Comparison of ENCODE assay signal across 9 mouse cellular contexts in the genomic region with DNA sequence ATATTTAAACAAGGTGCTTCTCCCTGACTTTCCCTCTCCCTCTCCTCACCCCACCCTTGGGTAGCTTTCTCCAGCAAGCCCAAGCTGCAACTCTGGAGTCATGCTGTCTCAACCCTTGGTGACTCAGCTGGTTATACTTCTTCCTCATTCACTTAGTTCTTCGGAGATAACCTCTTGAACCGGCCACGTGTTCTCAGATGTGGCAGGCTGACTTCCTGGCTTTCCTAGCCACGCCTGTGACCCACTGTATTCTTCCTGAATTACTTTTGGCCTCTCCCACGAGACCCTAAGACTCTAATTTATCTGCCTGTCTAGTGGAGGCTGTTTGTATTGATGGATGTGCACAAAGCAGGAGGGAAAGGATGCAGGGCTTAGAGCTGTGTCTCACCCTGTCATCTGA. TPM values are rescaled to one million over a fixed set of nuclear protein-coding genes. Genes with fewer than 3 reads are reported as not detected.
A peak's percentile ranks its signal among the peaks of the same experiment; 100 is the strongest.
DNase-seq lines count a peak whose midpoint lies in the region; ATAC-seq and TF ChIP-seq lines count a peak whose summit lies in the region.
"Had no signal": no experiment of that assay in that cellular context is flagged by ENCODE, and none has a peak within 500 bp of the region (broad histone marks: within the 10 kb centered on the region; RNA-seq: fewer than 3 reads in every experiment).

No protein-coding gene starts in this region.

- no peaks in the 10 kb centered on the region for H3K36me3 ChIP-seq in CH12.LX (replicated peaks in 1 of 2; ENCODE audit: control insufficient read depth in 1 of 2, insufficient read depth in 1 of 2, low read length in 1 of 2)
- H3K36me3 ChIP-seq in intestine, embryonic 16.5 days (ENCODE audit: control insufficient read depth, insufficient read depth, low read length), result no peaks in the 10 kb centered on the region
- no peaks in the 10 kb centered on the region for H3K36me3 ChIP-seq in forebrain, embryonic 16.5 days (ENCODE audit: control insufficient read depth, insufficient read depth)
- no peaks in the 10 kb centered on the region for H3K36me3 ChIP-seq in hindbrain, embryonic 12.5 days

- ATAC-seq in intestine, embryonic 16.5 days, result peak; percentile 87
- no peak for ATAC-seq in forebrain, embryonic 16.5 days
- ATAC-seq in hindbrain, embryonic 12.5 days (ENCODE audit: low FRiP score), result no peak

- DNase-seq in embryo, embryonic 10 days (ENCODE audit: low spot score), result peak; percentile 36
- no peak for DNase-seq in embryo, embryonic 9.5 days (ENCODE audit: extremely low spot score)
- DNase-seq in CH12.LX (ENCODE audit: extremely low read depth), result peak; percentile 66
- DNase-seq in mesoderm, embryonic 11.5 days (ENCODE audit: low read depth, low spot score), result peak; percentile 33
- no peak for DNase-seq in right cerebral cortex, adult 2 months (ENCODE audit: low spot score in 2 of 2)
- DNase-seq: layer of hippocampus, postnatal 36 days had no signal

- no peak overlapping the region for H3K4me3 ChIP-seq in CH12.LX (replicated peaks in 1 of 3; ENCODE audit: low read depth in 2 of 3, low read length in 2 of 3, poor library complexity in 1 of 3)
- no peak overlapping the region for H3K4me3 ChIP-seq in intestine, embryonic 16.5 days (ENCODE audit: low read length)
- H3K4me3 ChIP-seq in forebrain, embryonic 16.5 days (replicated peaks; ENCODE audit: low read length), result no peak overlapping the region
- no peak overlapping the region for H3K4me3 ChIP-seq in hindbrain, embryonic 12.5 days

- H3K27me3 ChIP-seq in CH12.LX (replicated peaks), result no peaks in the 10 kb centered on the region
- H3K27me3 ChIP-seq in intestine, embryonic 16.5 days (replicated peaks; ENCODE audit: control insufficient read depth, insufficient read depth, low read length), result peaks cover 5% of the 10 kb centered on the region; the same call in 1 of the 2 replicates
- no peaks in the 10 kb centered on the region for H3K27me3 ChIP-seq in forebrain, embryonic 16.5 days (replicated peaks; ENCODE audit: control insufficient read depth, insufficient read depth, low read length)
- no peaks in the 10 kb centered on the region; the same call in 1 of the 2 replicates for H3K27me3 ChIP-seq in hindbrain, embryonic 12.5 days

- TF ChIP-seq CTCF in CH12.LX (conservative IDR thresholded peaks at IDR 0.05 in 1 of 2, IDR thresholded peaks at IDR 0.05 in 1 of 2; ENCODE audit: low read depth in 2 of 2, low read length in 2 of 2), result no peak

- in situ Hi-C loops in CH12.LX (cut with MboI; ENCODE audit: low pct_ligation_motif_present, low pct_unique_long_range_greater_than_20kb, low sequenced_read_pairs), result no loop called here

- no peaks in the 10 kb centered on the region for H3K79me2 ChIP-seq in CH12.LX (replicated peaks; ENCODE audit: control insufficient read depth, extremely low read depth, insufficient read depth, poor library complexity, severe bottlenecking)

- no peak overlapping the region for H3K4me2 ChIP-seq in CH12.LX (ENCODE audit: insufficient read depth, low read depth, poor library complexity, severe bottlenecking)
- H3K4me2 ChIP-seq in intestine, embryonic 16.5 days (ENCODE audit: low read depth, low read length), result no peak overlapping the region
- H3K4me2 ChIP-seq in forebrain, embryonic 16.5 days (ENCODE audit: low read length), result no peak overlapping the region
- H3K4me2 ChIP-seq in hindbrain, embryonic 12.5 days (replicated peaks), result no peak overlapping the region

- TF ChIP-seq EP300 in CH12.LX (IDR thresholded peaks at IDR 0.05; ENCODE audit: low read length), result 0 out of 2 replicates have a peak, but pooled peaks have one; percentile 39

- peaks cover 12 to 35% of the 10 kb centered on the region in 2 experiments for H3K4me1 ChIP-seq in CH12.LX (ENCODE audit: control insufficient read depth in 1 of 2, insufficient read depth in 2 of 2)
- H3K4me1 ChIP-seq in intestine, embryonic 16.5 days (ENCODE audit: control insufficient read depth, insufficient read depth, low read length), result peaks cover 12% of the 10 kb centered on the region; the same call in 1 of the 2 replicates
- H3K4me1 ChIP-seq in forebrain, embryonic 16.5 days (replicated peaks; ENCODE audit: control insufficient read depth, insufficient read depth, low read length), result no peaks in the 10 kb centered on the region
- H3K4me1 ChIP-seq in hindbrain, embryonic 12.5 days, result 0 out of 2 replicates have a peak, but pooled peaks cover 10% of the 10 kb centered on the region

- peaks cover 4% of the 10 kb centered on the region for H3K9me3 ChIP-seq in CH12.LX (replicated peaks; ENCODE audit: low read length)
- H3K9me3 ChIP-seq in intestine, embryonic 16.5 days (ENCODE audit: control insufficient read depth, low read length), result no peaks in the 10 kb centered on the region
- H3K9me3 ChIP-seq in forebrain, embryonic 16.5 days (ENCODE audit: control insufficient read depth, low read length), result peaks cover 3% of the 10 kb centered on the region; the same call in 1 of the 2 replicates
- H3K9me3 ChIP-seq in hindbrain, embryonic 12.5 days (replicated peaks), result no peaks in the 10 kb centered on the region

- no peak for TF ChIP-seq RAD21 in CH12.LX (IDR thresholded peaks at IDR 0.05; ENCODE audit: low read depth, low read length)

- no peak overlapping the region for H3K27ac ChIP-seq in CH12.LX (ENCODE audit: insufficient read depth, low read depth)
- no peak overlapping the region for H3K27ac ChIP-seq in intestine, embryonic 16.5 days (ENCODE audit: low read length)
- no peak overlapping the region for H3K27ac ChIP-seq in forebrain, embryonic 16.5 days (ENCODE audit: low read length)
- H3K27ac ChIP-seq in hindbrain, embryonic 12.5 days, result no peak overlapping the region

- no peak; the same call in 1 of the 2 replicates for TF ChIP-seq POLR2A in CH12.LX (IDR thresholded peaks at IDR 0.05; ENCODE audit: low read depth, low read length)

- dilution Hi-C loops in CH12.LX (cut with MboI; ENCODE audit: extremely low pct_ligation_motif_present, extremely low pct_unique_long_range_greater_than_20kb, low sequenced_read_pairs), result no loop called here

- H3K9ac ChIP-seq in CH12.LX (ENCODE audit: insufficient read depth, low read depth), result no peak overlapping the region
- H3K9ac ChIP-seq in intestine, embryonic 16.5 days (ENCODE audit: low read depth, low read length), result 0 out of 2 replicates have a peak overlapping the region, but pooled peaks have one; percentile 29
- H3K9ac ChIP-seq in forebrain, embryonic 16.5 days (replicated peaks; ENCODE audit: low read depth, low read length), result no peak overlapping the region
- H3K9ac ChIP-seq in hindbrain, embryonic 12.5 days, result no peak overlapping the region

- 15% methylated on average over 5 of the region's 5 CpGs for WGBS in intestine, embryonic 16.5 days
- WGBS in forebrain, embryonic 16.5 days, result 50% methylated on average over 5 of the region's 5 CpGs
- 38% methylated on average over 5 of the region's 5 CpGs for WGBS in hindbrain, embryonic 12.5 days

TF ChIP-seq in CH12.LX, 34 proteins besides CTCF, POLR2A, EP300 and RAD21 (continues in another document):
- no peak for TF ChIP-seq TCF12 (IDR thresholded peaks at IDR 0.05; ENCODE audit: low read depth, low read length)
- peak; percentile 84 for TF ChIP-seq MXI1 (IDR thresholded peaks at IDR 0.05; ENCODE audit: low read depth, low read length)
- TF ChIP-seq SMC3 (IDR thresholded peaks at IDR 0.05; ENCODE audit: low read depth, low read length), result no peak
- TF ChIP-seq GABPA (IDR thresholded peaks at IDR 0.05; ENCODE audit: insufficient replicate concordance, low read depth, low read length), result no peak
- TF ChIP-seq IRF4 (IDR thresholded peaks at IDR 0.05; ENCODE audit: low read depth, low read length), result peak; percentile 5; the same call in 1 of the 2 replicates
- TF ChIP-seq HCFC1 (IDR thresholded peaks at IDR 0.05; ENCODE audit: low read depth, low read length), result no peak; the same call in 1 of the 2 replicates
- TF ChIP-seq POLR2AphosphoS2 (IDR thresholded peaks at IDR 0.05; ENCODE audit: low read depth, low read length), result no peak
- TF ChIP-seq USF2 (conservative IDR thresholded peaks at IDR 0.05; ENCODE audit: low read depth, low read length), result peak; percentile 43; the same call in 1 of the 2 replicates
- TF ChIP-seq BHLHE40 (IDR thresholded peaks at IDR 0.05; ENCODE audit: low read depth, low read length), result no peak
- no peak for TF ChIP-seq ETS1 (conservative IDR thresholded peaks at IDR 0.05; ENCODE audit: low read depth, low read length)
- no peak for TF ChIP-seq RCOR1 (conservative IDR thresholded peaks at IDR 0.05; ENCODE audit: low read depth, low read length)
- no peak for TF ChIP-seq JUN (IDR thresholded peaks at IDR 0.05; ENCODE audit: insufficient read depth, low read depth, low read length)
- TF ChIP-seq ELF1 (IDR thresholded peaks at IDR 0.05; ENCODE audit: low read depth, low read length), result peak; percentile 78
- TF ChIP-seq MAFK (IDR thresholded peaks at IDR 0.05; ENCODE audit: insufficient replicate concordance, low read length), result peak; percentile 58; the same call in 1 of the 2 replicates
- no peak for TF ChIP-seq NRF1 (IDR thresholded peaks at IDR 0.05; ENCODE audit: low read depth, low read length)
- TF ChIP-seq MAX (IDR thresholded peaks at IDR 0.05; ENCODE audit: low read length), result peak; percentile 98

RNA-seq across cellular contexts. Expression of gene Abcc3, which starts 22.0 kb away (rescaled TPM):
- total RNA-seq in CH12.LX (2012; rRNA removed) (0.08 and 0.21 TPM in 2 replicates), CH12.LX (2014; rRNA removed) (0.15 and 0.40 TPM in 2 replicates)
- polyA plus RNA-seq in CH12.LX (2012; ENCODE audit: insufficient read length, low read depth), result 0.46 and 0.66 TPM in 2 replicates
- polyA plus RNA-seq in intestine, embryonic 16.5 days (2015; fragmentation: Nextera tagmentation; extraction: Ambion mirVana), result 2.5 and 3.3 TPM in 2 replicates
- 0.18 and 0.55 TPM in 2 replicates for polyA plus RNA-seq in forebrain, embryonic 16.5 days (2015; fragmentation: Nextera tagmentation; extraction: Ambion mirVana)
- 0.81 and 1.2 TPM in 2 replicates for polyA plus RNA-seq in hindbrain, embryonic 12.5 days (2016; fragmentation: Nextera tagmentation; extraction: Ambion mirVana)

RNA-seq across cellular contexts. Expression of gene Ankrd40, which starts 43.0 kb away (rescaled TPM):
- total RNA-seq in CH12.LX (2012; rRNA removed) (55.7 and 56.0 TPM in 2 replicates), CH12.LX (2014; rRNA removed) (62.0 and 64.5 TPM in 2 replicates)
- 97.4 and 98.8 TPM in 2 replicates for polyA plus RNA-seq in CH12.LX (2012; ENCODE audit: insufficient read length, low read depth)
- polyA plus RNA-seq in intestine, embryonic 16.5 days (2015; fragmentation: Nextera tagmentation; extraction: Ambion mirVana), result 11.8 and 11.9 TPM in 2 replicates
- 8.6 and 11.4 TPM in 2 replicates for polyA plus RNA-seq in forebrain, embryonic 16.5 days (2015; fragmentation: Nextera tagmentation; extraction: Ambion mirVana)
- 27.3 and 28.7 TPM in 2 replicates for polyA plus RNA-seq in hindbrain, embryonic 12.5 days (2016; fragmentation: Nextera tagmentation; extraction: Ambion mirVana)

RNA-seq across cellular contexts. Expression of gene Luc7l3, which starts 49.0 kb away (rescaled TPM):
- total RNA-seq in CH12.LX (2012; rRNA removed) (57.7 and 82.3 TPM in 2 replicates), CH12.LX (2014; rRNA removed) (69.8 and 82.2 TPM in 2 replicates)
- 246 and 318 TPM in 2 replicates for polyA plus RNA-seq in CH12.LX (2012; ENCODE audit: insufficient read length, low read depth)
- polyA plus RNA-seq in intestine, embryonic 16.5 days (2015; fragmentation: Nextera tagmentation; extraction: Ambion mirVana), result 65.5 and 74.6 TPM in 2 replicates
- polyA plus RNA-seq in forebrain, embryonic 16.5 days (2015; fragmentation: Nextera tagmentation; extraction: Ambion mirVana), result 152 and 163 TPM in 2 replicates
- polyA plus RNA-seq in hindbrain, embryonic 12.5 days (2016; fragmentation: Nextera tagmentation; extraction: Ambion mirVana), result 153 and 167 TPM in 2 replicates

Comparison
In these comparisons a context has a peak if more than half of its experiments do, and no peak if none do; other contexts are left out.
1. DNase-seq: peak in embryo, embryonic 10 days (single experiment), CH12.LX (single experiment) and mesoderm, embryonic 11.5 days (single experiment); none in embryo, embryonic 9.5 days (single experiment) and right cerebral cortex, adult 2 months (0 of 2).